Mouse (Mus musculus) urinary bladder, postnatal 0 days (tissue): ENCODE data around the gene Ucn. TPM values are rescaled to one million over a fixed set of nuclear protein-coding genes. Genes with fewer than 3 reads are reported as not detected.

Experiments used
- polyA plus RNA-seq: library from polyadenylated mRNA; unstranded; fragments of >200 nt; fragmentation: Nextera tagmentation; extraction: Ambion mirVana; gene quantifications from 2 replicates; pipeline ENCODE4 v1.2.1, GENCODE M21; 2015

The Ucn gene
- polyA plus RNA-seq, result not detected in 2 replicates

GRCm38 (mm10) chr5:31138241-31138967 is at the start of gene Ucn:
TSS of gene Ucn (minus strand) at chr5:31138829.

GRCm38 (mm10) chr5:31179766-31180630 is 41.4 kb upstream of the Ucn start, which contains the start of the genes Gm29609 and Gtf3c2:
TSS of gene Gm29609 (minus strand) at chr5:31179911.
TSS of gene Gtf3c2 (minus strand) at chr5:31180144.

GRCm38 (mm10) chr5:31154152-31154553 is 15.5 kb upstream of the Ucn start, which contains the start of gene Mpv17:
TSS of gene Mpv17 (minus strand) at chr5:31154251.

GRCm38 (mm10) chr5:31116354-31116753 is 22.3 kb downstream of the Ucn start, which contains the start of gene Trim54:
TSS of gene Trim54 (plus strand) at chr5:31116712.

GRCm38 (mm10) chr5:31108000-31108490 is 30.6 kb downstream of the Ucn start, which contains the start of gene Slc30a3:
TSS of gene Slc30a3 (minus strand) at chr5:31108237.

GRCm38 (mm10) chr5:31105814-31106335 is 32.8 kb downstream of the Ucn start, which contains the start of gene Dnajc5g:
TSS of gene Dnajc5g (plus strand) at chr5:31106285.

Other genes starting within 250 kb of the Ucn start
- gene Ost4, start 231.0 kb downstream of the Ucn start, polyA plus RNA-seq, result 525 and 535 TPM in 2 replicates
- gene Emilin1, start 225.4 kb downstream of the Ucn start, polyA plus RNA-seq, result 133 and 147 TPM in 2 replicates
- 16.8 and 20.7 TPM in 2 replicates for gene Khk, start 217.4 kb downstream of the Ucn start, polyA plus RNA-seq
- 9.9 and 13.8 TPM in 2 replicates for gene Cgref1, start 193.2 kb downstream of the Ucn start, polyA plus RNA-seq
- 76.4 and 81.5 TPM in 2 replicates for gene Preb, start 178.5 kb downstream of the Ucn start, polyA plus RNA-seq
- gene Tcf23, start 170.2 kb downstream of the Ucn start, polyA plus RNA-seq, result 0.29 and 0.53 TPM in 2 replicates
- gene Atraid, start 90.5 kb downstream of the Ucn start, polyA plus RNA-seq, result 208 and 234 TPM in 2 replicates
- gene Slc5a6, start 89.9 kb downstream of the Ucn start, polyA plus RNA-seq, result 7.6 and 8.1 TPM in 2 replicates
- 7.7 and 8.9 TPM in 2 replicates for gene Cad, start 84.0 kb downstream of the Ucn start, polyA plus RNA-seq
- not detected in 2 replicates for gene Dnajc5g, start 32.5 kb downstream of the Ucn start, polyA plus RNA-seq
- not detected in 2 replicates for gene Slc30a3, start 30.6 kb downstream of the Ucn start, polyA plus RNA-seq
- gene Trim54, start 22.1 kb downstream of the Ucn start, polyA plus RNA-seq, result not detected in 2 replicates
- gene Mpv17, start 15.4 kb upstream of the Ucn start, polyA plus RNA-seq, result 60.7 and 61.3 TPM in 2 replicates
- 0.29 and 1.5 TPM in 2 replicates for gene Gm29609, start 41.1 kb upstream of the Ucn start, polyA plus RNA-seq
- 21.8 and 27.1 TPM in 2 replicates for gene Gtf3c2, start 41.3 kb upstream of the Ucn start, polyA plus RNA-seq
- gene Snx17, start 54.4 kb upstream of the Ucn start, polyA plus RNA-seq, result 106 and 108 TPM in 2 replicates
- 31.4 and 37.4 TPM in 2 replicates for gene Eif2b4, start 54.6 kb upstream of the Ucn start, polyA plus RNA-seq
- gene Zfp513, start 63.5 kb upstream of the Ucn start, polyA plus RNA-seq, result 4.0 and 4.5 TPM in 2 replicates
- gene Ppm1g, start 81.9 kb upstream of the Ucn start, polyA plus RNA-seq, result 59.8 and 62.1 TPM in 2 replicates
- gene Nrbp1, start 102.0 kb upstream of the Ucn start, polyA plus RNA-seq, result 103 and 107 TPM in 2 replicates
- gene Gm9970, start 102.4 kb upstream of the Ucn start, polyA plus RNA-seq, result 1.0 and 1.3 TPM in 2 replicates
- gene Krtcap3, start 112.9 kb upstream of the Ucn start, polyA plus RNA-seq, result 30.7 and 32.7 TPM in 2 replicates
- 9.7 and 12.7 TPM in 2 replicates for gene Ift172, start 152.3 kb upstream of the Ucn start, polyA plus RNA-seq
- 12.9 and 13.2 TPM in 2 replicates for gene Fndc4, start 157.3 kb upstream of the Ucn start, polyA plus RNA-seq
- 0.11 TPM in 1 of 2 replicates, not detected in the other for gene Gckr, start 158.6 kb upstream of the Ucn start, polyA plus RNA-seq